Mouse (Mus musculus) liver (tissue): ENCODE results near the gene Ugt1a5.
"Not testable (repeated sequence)": the region's sequence is repeated elsewhere in the genome, so short reads cannot be mapped to it uniquely, and the experiment has no call there.

Experiments
- DNase-seq: peaks from one replicate; pipeline ENCODE4 v3.0.0-alpha.2; 2020; ENCODE audit warnings: mixed read lengths

The Ugt1a5 gene

GRCm38 (mm10) chr1:88165711-88166110 lies at the start of gene Ugt1a5:
Gene Ugt1a5, plus strand, starts transcription at chr1:88166012.
- no peak for DNase-seq

DNA sequence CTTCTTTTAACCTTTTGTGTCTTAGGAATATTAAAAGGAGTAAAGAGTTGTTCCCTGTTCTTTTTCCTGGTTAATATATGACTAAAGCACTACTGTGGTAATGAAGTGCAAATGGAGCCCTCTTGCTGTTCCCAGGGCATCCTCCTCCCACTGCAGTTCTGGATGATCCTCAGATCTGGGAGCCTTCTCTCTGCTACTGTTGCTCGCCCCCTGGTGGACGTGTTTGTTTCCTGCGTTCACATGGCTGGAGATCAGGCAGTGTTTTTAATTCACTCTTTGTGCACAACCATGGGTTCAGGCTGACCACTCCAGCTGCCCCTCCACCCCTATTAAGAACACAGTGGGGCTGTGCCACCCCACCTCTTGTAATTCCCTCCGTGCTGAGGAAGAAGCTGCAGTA lies 45.3 kb upstream of the Ugt1a5 start:
- not testable (repeated sequence) for DNase-seq

DNA sequence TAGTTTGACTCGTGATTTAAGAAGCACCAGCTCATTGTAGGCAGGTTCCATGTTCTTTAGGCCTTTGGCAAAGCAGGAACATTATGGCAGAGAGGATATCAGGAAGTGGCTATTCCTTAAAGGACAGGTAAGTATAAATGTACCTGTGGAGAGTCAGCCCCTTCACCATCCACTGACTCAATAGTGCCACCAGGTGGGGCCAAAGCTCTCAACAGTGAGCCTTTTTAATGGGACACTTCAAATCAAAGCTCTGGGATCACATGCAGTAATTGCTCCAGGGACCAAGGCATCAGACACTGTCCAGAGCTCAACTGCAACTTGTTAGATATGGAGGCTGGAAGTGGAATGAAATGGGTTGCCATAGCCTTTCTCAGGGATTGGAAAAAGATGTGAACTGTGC lies 44.3 kb upstream of the Ugt1a5 start:
- DNase-seq: peak; percentile 15

- DNase-seq: not testable (repeated sequence)
Observed at GRCm38 (mm10) chr1:88125827-88126360, 39.9 kb upstream of the Ugt1a5 start.

DNA sequence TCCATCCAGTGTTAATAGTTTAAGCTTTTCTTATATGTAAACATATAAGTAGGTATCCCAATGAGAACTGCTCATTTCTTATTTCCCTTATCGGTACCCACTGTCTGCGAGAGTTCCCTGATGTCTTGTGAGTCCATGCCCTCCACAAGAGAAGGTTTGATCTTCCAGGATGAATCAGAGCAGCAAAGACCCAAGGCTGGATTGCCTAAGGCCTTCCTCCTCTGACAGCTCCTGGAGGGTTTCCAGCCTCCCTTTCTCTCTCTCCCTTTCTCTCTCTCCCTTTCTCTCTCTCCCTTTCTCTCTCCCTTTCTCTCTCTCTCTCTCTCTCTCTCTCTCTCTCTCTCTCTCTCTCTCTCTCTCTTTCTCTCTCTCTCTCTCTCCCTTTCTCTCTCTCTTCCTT lies 36.7 kb upstream of the Ugt1a5 start:
- not testable (repeated sequence) for DNase-seq

GRCm38 (mm10) chr1:88130223-88130622 lies 35.6 kb upstream of the Ugt1a5 start:
- not testable (repeated sequence) for DNase-seq

- DNase-seq: no peak
Observed at GRCm38 (mm10) chr1:88133908-88134456, 31.8 kb upstream of the Ugt1a5 start.

GRCm38 (mm10) chr1:88134457-88135011 lies 31.3 kb upstream of the Ugt1a5 start, which contains the start of gene Ugt1a6a:
Gene Ugt1a6a, plus strand, starts transcription at chr1:88134809.
- not testable (repeated sequence) for DNase-seq

DNA sequence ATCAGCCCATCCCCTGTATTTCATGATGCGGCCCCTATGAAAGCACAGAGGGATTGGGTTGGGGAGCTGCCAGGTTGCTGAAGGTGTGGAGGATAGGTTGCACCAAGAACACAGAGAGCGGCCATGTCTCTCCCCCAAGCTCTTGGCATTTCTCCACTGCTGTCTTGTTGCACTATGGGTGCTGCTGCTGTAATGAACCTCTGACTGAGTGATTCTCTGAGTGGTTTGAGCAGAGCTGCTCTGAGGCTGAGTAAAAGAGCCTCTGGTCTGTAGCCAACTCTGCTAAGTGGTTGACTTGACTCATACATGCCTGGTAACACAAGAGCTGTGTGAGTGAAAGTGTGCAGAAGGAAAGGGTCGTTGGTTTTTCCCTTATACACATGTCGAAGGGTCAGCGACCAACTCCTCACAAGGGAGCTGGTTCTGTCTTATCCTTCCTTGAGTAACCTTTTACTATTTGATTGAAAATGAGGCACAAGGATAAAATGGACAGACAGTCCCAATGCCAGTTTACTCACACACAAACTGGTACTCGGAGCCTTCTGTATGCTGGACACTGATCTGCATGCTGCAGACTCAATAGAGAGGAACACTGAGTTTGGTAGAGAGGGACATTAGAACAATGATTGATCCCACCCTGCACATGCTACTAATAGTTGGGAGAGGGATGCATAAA lies 30.4 kb upstream of the Ugt1a5 start:
- not testable (repeated sequence) for DNase-seq

GRCm38 (mm10) chr1:88136646-88137045 lies 29.2 kb upstream of the Ugt1a5 start:
- DNase-seq: no peak

DNA sequence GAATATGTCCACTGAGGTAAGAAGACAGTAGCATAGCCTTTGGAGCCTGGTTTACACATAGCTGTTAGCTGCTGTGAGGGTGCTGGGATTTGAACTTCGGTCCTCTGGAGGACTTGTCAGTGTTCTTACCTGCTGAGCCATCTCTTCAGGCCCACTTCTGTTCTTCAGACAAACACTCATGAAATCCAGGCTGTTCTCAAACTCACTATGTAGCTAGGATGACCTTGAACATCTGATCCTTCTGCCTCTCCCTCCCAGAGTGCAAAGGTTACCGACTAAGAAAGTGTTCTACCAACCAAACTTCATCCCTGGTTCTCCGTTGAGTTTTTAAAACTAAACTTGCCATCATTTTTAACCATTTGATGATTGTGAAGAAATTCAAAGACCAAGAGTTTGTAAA lies 28.5 kb upstream of the Ugt1a5 start:
- DNase-seq: no peak

GRCm38 (mm10) chr1:88138145-88138544 lies 27.7 kb upstream of the Ugt1a5 start:
- DNase-seq: no peak

DNA sequence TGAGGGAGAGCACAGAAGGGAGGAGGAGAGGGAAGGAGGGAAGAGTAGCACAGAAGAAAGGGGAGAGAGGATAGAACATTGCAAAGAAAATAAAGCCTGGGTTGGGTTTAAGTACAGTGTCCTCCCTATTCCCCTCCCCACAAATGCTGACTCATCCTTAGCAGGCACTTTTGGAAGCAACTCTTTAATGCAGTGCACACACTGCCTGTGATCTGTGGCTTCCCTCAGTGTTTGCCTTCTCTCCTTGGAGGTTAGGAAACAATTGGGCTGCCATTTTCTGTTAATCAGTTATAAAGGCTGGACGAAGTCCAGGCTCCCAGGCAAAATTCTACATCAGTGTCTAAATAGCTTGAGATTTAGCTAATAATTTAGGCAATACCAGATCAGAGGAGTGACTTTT lies 25.3 kb upstream of the Ugt1a5 start:
- DNase-seq: not testable (repeated sequence)

DNA sequence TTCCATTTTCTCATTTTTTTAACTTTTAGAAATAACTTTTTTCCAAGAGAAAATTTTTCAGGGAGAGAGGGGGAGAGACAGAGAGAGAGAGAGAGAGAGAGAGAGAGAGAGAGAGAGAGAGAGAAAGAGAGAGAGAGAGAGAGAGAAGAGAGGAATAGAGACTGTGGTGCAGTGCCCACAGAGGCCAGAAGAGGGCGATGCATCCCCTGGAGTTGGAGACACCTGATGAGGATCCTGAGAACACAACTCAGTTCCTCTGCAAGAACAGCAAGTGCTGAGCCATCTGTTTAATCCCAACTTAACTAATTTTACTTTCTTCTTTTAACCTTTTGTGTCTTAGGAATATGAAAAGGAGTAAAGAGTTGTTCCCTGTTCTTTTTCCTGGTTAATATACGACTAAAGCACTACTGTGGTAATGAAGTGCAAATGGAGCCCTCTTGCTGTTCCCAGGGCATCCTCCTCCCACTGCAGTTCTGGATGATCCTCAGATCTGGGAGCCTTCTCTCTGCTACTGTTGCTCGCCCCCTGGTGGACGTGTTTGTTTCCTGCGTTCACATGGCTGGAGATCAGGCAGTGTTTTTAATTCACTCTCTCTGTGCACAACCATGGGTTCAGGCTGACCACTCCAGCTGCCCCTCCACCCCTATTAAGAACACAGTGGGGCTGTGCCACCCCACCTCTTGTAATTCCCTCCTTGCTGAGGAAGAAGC lies 21.7 kb upstream of the Ugt1a5 start:
- peak; percentile 72 for DNase-seq

GRCm38 (mm10) chr1:88145278-88145677 lies 20.5 kb upstream of the Ugt1a5 start:
- peak; percentile 9 for DNase-seq

DNA sequence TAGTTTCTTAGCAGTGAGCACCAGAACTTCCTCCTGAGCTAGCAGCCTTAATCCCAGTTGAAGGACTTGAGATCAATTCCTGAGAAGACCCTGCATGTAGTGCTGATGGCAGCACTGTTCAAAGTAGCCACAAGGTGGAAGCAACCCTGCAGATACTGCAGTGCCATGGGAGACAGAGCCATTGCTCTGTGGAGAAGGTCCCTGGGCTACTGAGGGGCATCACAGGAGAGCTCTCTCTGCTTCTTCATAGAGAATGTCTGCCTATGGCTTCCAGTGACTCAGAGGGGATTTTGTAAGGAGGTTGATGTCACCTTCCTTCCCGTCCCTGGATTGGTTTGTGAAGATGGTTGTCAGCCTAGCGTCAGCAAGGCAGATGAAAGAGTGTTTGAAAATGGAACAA lies 15.7 kb upstream of the Ugt1a5 start:
- DNase-seq: peak; percentile 7

DNA sequence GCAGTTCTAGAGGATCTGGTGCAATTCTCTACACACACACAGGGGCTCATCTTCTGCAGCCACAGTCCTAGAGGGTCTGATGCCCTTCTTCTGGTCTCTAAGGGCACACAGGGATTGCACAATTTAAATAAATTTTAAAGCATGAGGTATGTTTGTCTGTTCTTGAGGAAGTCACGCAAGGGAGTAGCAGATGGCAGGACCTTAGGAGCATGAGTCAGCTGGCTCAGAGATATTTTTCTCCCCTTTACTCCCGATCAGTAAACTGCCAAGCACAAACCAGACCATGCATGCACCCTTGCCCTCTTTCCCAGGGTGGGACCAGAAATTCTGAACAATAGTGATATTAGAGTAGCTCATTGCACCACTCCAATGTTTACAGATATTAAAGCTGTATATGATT lies 7.4 kb upstream of the Ugt1a5 start:
- DNase-seq: no peak

GRCm38 (mm10) chr1:88172190-88172589 lies 6.4 kb downstream of the Ugt1a5 start:
- DNase-seq: not testable (repeated sequence)

- no peak for DNase-seq
Observed at GRCm38 (mm10) chr1:88179657-88180056, 13.8 kb downstream of the Ugt1a5 start.

DNA sequence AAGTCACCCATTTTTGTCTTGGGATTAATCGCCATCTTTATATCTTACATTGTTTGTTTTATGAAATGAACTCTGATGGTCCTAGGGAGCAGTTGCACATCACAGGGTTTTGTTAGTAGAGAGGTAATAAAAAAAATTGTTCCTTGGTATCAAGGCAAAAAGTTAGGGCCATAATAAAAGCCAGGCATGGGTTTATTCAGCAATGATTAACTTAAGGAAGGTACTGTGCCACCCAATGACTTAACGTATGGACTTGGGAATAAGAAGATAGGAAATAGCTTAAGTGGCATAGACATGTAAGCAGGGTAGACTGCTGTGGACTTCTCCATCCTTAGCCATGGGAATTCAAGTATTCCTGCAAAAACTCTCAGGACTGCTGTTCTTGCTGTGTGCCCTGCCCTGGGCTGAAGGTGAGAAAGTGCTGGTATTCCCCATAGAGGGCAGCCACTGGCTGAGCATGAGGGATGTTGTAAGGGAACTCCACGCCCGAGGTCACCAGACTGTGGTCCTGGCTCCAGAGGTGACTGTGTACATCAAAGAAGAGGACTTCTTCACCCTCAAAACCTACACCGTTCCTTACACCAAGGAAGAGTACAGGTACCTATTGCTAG lies 20.6 kb downstream of the Ugt1a5 start:
- no peak for DNase-seq

DNA sequence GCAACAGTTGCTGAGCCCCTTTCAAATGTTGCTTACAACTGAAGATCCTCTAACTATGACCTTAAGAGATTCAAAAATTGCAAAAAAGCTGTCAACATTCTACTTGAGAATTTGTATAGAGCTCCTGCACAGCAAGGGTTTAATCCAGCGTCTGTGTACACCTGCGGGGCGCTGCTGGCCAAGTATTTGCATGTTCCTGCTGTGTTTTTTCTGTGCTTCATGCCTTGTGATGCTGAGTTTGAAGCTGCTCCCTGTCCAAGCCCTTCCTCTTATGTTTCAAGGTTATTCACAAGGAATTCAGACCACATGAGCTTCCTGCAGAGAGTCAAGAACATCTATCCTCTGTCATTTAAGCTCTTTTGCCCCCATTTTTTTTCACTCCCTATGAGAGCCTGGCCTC lies 26.3 kb downstream of the Ugt1a5 start:
- DNase-seq: no peak

GRCm38 (mm10) chr1:88195687-88196086 lies 29.9 kb downstream of the Ugt1a5 start:
- DNase-seq: no peak

- no peak for DNase-seq
Observed at GRCm38 (mm10) chr1:88197443-88197842, 31.6 kb downstream of the Ugt1a5 start.
